Mouse (Mus musculus): ENCODE measurements around the gene Olfr1380. TPM values are rescaled to one million over a fixed set of nuclear protein-coding genes. Genes with fewer than 3 reads are reported as not detected.
"Not testable (repeated sequence)": the region's sequence is repeated elsewhere in the genome, so short reads cannot be mapped to it uniquely, and the experiment has no call there.

Olfr1380 gene
- polyA plus RNA-seq, 1 experiment from 2014 or later, result not detected

DNA sequence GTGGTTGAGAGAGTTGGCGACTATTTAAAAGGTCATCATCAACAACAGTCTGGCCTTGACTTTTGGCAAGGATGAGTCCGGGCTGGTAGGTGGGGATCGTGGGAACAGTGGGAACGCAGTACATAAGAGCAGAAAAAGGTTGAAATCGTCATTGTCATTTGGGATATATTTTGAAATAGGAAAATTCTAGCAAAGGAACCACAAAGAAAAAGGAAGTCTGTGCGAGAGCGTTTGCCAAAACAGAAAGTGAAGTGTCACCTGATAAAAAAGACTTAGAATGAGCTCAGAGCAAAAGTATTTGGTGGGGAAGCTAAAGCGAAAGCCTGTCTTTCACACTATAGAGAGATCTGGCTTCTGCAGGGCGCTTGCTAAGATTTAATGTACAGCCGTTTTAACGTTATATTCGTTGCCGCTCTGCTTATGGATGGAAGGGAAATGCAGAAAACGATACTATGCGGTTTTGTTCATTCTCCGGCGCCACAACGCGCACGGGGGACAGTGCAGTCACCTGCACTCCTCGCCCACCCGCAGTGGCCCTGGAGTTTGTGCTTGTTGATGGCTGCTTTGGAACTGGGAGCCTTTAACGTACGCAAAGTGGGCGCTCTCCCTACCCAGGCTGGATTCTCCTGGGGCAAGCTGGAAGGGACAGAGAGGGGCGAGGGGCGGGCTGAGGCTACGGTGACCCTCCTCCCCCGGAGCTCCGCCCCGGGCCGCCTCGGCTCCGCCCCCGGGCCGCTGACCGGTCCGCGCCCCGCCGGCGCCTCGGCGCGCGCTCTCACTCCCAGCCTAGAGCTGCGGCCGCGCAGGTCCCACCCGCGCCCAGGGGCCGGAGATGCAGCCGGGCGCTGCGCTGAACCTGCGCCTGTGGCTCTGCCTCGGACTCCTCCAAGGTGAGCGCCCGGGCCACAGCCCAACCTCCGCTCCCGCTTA lies 52.5 kb downstream of the Olfr1380 start, which contains the start of gene Flt4:
Gene Flt4 (plus strand): TSS at position 326 of the 930 bp plus-strand sequence.
- Histone ChIP-seq H3K27me3 (peaks cover 71% of the 10 kb centered on the region), H3K4me3 (peak within 1 kb of the TSS; percentile 49), H3K9ac (peak within 1 kb of the TSS; percentile 56), H3K4me2 (replicated peaks) (peak within 1 kb of the TSS; percentile 74)
- not testable (repeated sequence) for H3K4me1 ChIP-seq, H3K36me3 ChIP-seq, H3K9me3 ChIP-seq, H3K27ac ChIP-seq
- WGBS, result 5% methylated on average over 52 of the region's 61 CpGs
- ATAC-seq (ENCODE audit: low FRiP score, low read depth), result peak; percentile 76

GRCm38 (mm10) chr11:49609868-49610824 lies 53.5 kb downstream of the Olfr1380 start:
- 2% methylated on average over 52 of the region's 52 CpGs for WGBS
- not testable (repeated sequence) for H3K4me1 ChIP-seq; H3K9me3 ChIP-seq; H3K27ac ChIP-seq; H3K36me3 ChIP-seq; ATAC-seq (ENCODE audit: low FRiP score, low read depth)
- H3K27me3 ChIP-seq, result peaks cover 81% of the 10 kb centered on the region
- H3K4me3 ChIP-seq, result peak overlapping the region; percentile 49
- peak overlapping the region; percentile 74 for H3K4me2 ChIP-seq (replicated peaks)
- H3K9ac ChIP-seq, result peak overlapping the region; percentile 56

DNA sequence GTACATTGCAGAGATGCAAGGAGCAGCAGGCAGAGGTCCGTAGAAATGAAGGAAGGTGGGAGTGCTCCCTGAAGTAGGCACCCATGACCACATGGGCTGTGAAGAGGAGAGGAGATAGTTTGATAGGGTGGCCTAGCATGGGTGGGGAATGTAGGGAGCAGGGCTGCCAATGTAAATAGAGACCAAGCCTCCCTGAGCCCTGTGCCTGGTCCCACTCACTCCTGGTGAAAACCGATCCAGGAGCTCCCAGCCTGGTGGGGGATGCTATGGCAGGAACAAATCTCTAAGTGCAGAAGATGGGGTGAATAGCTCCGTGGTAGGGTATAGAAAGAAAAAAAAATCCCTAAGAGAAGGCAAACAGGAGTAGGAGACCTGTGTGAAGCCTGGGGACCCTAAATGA lies 54.7 kb downstream of the Olfr1380 start:
- not testable (repeated sequence) for ATAC-seq (ENCODE audit: low FRiP score, low read depth); H3K36me3 ChIP-seq; H3K27ac ChIP-seq; H3K9me3 ChIP-seq; H3K4me2 ChIP-seq (replicated peaks); H3K4me1 ChIP-seq; H3K4me3 ChIP-seq; H3K9ac ChIP-seq
- WGBS, result 19% methylated on average over 3 of the region's 3 CpGs
- peaks cover 84% of the 10 kb centered on the region for H3K27me3 ChIP-seq

DNA sequence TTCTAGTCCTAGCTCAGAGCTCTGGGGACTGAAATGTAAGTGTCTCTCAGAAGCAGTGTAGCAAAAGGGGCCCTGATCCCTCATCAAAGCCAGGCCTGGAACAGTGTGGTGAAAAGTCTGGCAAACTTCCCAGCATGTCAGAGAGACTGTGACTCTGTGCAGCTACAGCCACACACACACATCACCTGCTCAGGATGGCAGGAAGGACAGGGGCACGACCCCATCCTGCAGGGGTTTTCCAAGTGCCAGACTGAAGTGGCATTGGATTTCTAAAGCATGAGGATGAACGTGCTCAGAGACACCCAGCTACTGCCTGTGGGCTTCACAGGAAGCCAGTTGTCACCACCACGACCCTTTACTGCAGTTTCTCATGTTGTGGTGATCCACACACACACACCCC lies 55.5 kb downstream of the Olfr1380 start:
- H3K4me1 ChIP-seq, result 0 out of 2 replicates have a peak, but pooled peaks cover 4% of the 10 kb centered on the region
- no peaks in the 10 kb centered on the region for H3K9me3 ChIP-seq
- 38% methylated on average over 3 of the region's 3 CpGs for WGBS
- no peak overlapping the region for H3K4me2 ChIP-seq (replicated peaks)
- no peak overlapping the region for H3K27ac ChIP-seq
- H3K36me3 ChIP-seq, result no peaks in the 10 kb centered on the region
- no peak overlapping the region for H3K4me3 ChIP-seq
- no peak for ATAC-seq (ENCODE audit: low FRiP score, low read depth)
- H3K9ac ChIP-seq, result no peak overlapping the region
- H3K27me3 ChIP-seq, result peaks cover 77% of the 10 kb centered on the region

- Histone ChIP-seq H3K4me2 (replicated peaks) (no peak overlapping the region), H3K36me3 (no peaks in the 10 kb centered on the region), H3K27me3 (peaks cover 65% of the 10 kb centered on the region), H3K4me3 (no peak overlapping the region), H3K9ac (no peak overlapping the region), H3K27ac (no peak overlapping the region), H3K4me1 (0 out of 2 replicates have a peak, but pooled peaks cover 4% of the 10 kb centered on the region), H3K9me3 (no peaks in the 10 kb centered on the region)
- no peak for ATAC-seq (ENCODE audit: low FRiP score, low read depth)
- 8% methylated on average over 10 of the region's 10 CpGs for WGBS
These were observed 56.7 kb downstream of the Olfr1380 start for GRCm38 (mm10) chr11:49613349-49613748.

Other genes starting within 250 kb of the Olfr1380 start
- gene Olfr1391, start 234.1 kb upstream of the Olfr1380 start, polyA plus RNA-seq (2015; fragmentation: Nextera tagmentation; extraction: Ambion mirVana), result not detected in 2 replicates
- not detected in 2 replicates for gene Olfr1390, start 221.7 kb upstream of the Olfr1380 start, polyA plus RNA-seq (2015; fragmentation: Nextera tagmentation; extraction: Ambion mirVana)
- not detected in 2 replicates for gene Olfr1389, start 133.8 kb upstream of the Olfr1380 start, polyA plus RNA-seq (2015; fragmentation: Nextera tagmentation; extraction: Ambion mirVana)
- 0.06 TPM in 1 of 2 replicates, not detected in the other for gene Olfr1388, start 120.3 kb upstream of the Olfr1380 start, polyA plus RNA-seq (2015; fragmentation: Nextera tagmentation; extraction: Ambion mirVana)
- not detected in 2 replicates for gene Olfr1387, start 101.5 kb upstream of the Olfr1380 start, polyA plus RNA-seq (2015; fragmentation: Nextera tagmentation; extraction: Ambion mirVana)
- not detected in 2 replicates for gene Olfr1386, start 91.8 kb upstream of the Olfr1380 start, polyA plus RNA-seq (2015; fragmentation: Nextera tagmentation; extraction: Ambion mirVana)
- gene Olfr1385, start 67.8 kb upstream of the Olfr1380 start, polyA plus RNA-seq (2015; fragmentation: Nextera tagmentation; extraction: Ambion mirVana), result 0.04 TPM in 1 of 2 replicates, not detected in the other
- gene Olfr1384, start 50.2 kb upstream of the Olfr1380 start, polyA plus RNA-seq (2015; fragmentation: Nextera tagmentation; extraction: Ambion mirVana), result not detected in 2 replicates
- not detected in 2 replicates for gene Olfr1383, start 37.2 kb upstream of the Olfr1380 start, polyA plus RNA-seq (2015; fragmentation: Nextera tagmentation; extraction: Ambion mirVana)
- not detected in 2 replicates for gene Olfr1382, start 28.6 kb upstream of the Olfr1380 start, polyA plus RNA-seq (2015; fragmentation: Nextera tagmentation; extraction: Ambion mirVana)
- gene Olfr1381, start 13.4 kb upstream of the Olfr1380 start, polyA plus RNA-seq (2015; fragmentation: Nextera tagmentation; extraction: Ambion mirVana), result not detected in 2 replicates
- gene Flt4, start 52.4 kb downstream of the Olfr1380 start, polyA plus RNA-seq (2015; fragmentation: Nextera tagmentation; extraction: Ambion mirVana), result 4.2 and 4.3 TPM in 2 replicates
- not detected in 2 replicates for gene Scgb3a1, start 106.7 kb downstream of the Olfr1380 start, polyA plus RNA-seq (2015; fragmentation: Nextera tagmentation; extraction: Ambion mirVana)
- gene Cnot6, start 155.8 kb downstream of the Olfr1380 start, polyA plus RNA-seq (2015; fragmentation: Nextera tagmentation; extraction: Ambion mirVana), result 62.0 and 64.8 TPM in 2 replicates
- gene Gfpt2, start 237.3 kb downstream of the Olfr1380 start, polyA plus RNA-seq (2015; fragmentation: Nextera tagmentation; extraction: Ambion mirVana), result 37.2 and 39.3 TPM in 2 replicates

Measured in limb, embryonic 13.5 days (tissue).